Mouse (Mus musculus) heart, embryonic 16.5 days (tissue): ENCODE results near the gene Ralgps1. TPM values are rescaled to one million over a fixed set of nuclear protein-coding genes. Genes with fewer than 3 reads are reported as not detected.

Experiments used
- ATAC-seq: fragments of 200-750 bp; cut with Nextera tagmentation; replicated peaks from 2 replicates; pipeline ENCODE4 v1.8.0; 2017; ENCODE audit warnings: moderate number of reproducible peaks; ENCODE audit not compliant: insufficient read depth, low FRiP score; ENCODE audit errors: extremely low read depth
- H3K27ac ChIP-seq: fragments of 300-500 bp; sonication (generic); 2 replicates; pipeline ENCODE4 v1.5.1; 2014; ENCODE audit warnings: mild to moderate bottlenecking, low read length, control low read depth, moderate library complexity
- H3K27me3 ChIP-seq: fragments of 300-500 bp; sonication (generic); 2 replicates; pipeline ENCODE4 v1.6.1; 2014; ENCODE audit warnings: low read length, mixed read lengths; ENCODE audit not compliant: control insufficient read depth, insufficient read depth
- H3K36me3 ChIP-seq: fragments of 300-500 bp; sonication (generic); 2 replicates; pipeline ENCODE4 v1.6.1; 2014; ENCODE audit not compliant: control insufficient read depth, insufficient read depth
- H3K4me1 ChIP-seq: fragments of 300-500 bp; sonication (generic); 2 replicates; pipeline ENCODE4 v1.6.1; 2014; ENCODE audit warnings: low read length, mixed read lengths; ENCODE audit not compliant: control insufficient read depth, insufficient read depth
- H3K4me2 ChIP-seq: fragments of 300-500 bp; sonication (generic); 2 replicates; pipeline ENCODE4 v1.6.1; 2014; ENCODE audit warnings: low read depth, mild to moderate bottlenecking, control low read depth, low read length
- H3K4me3 ChIP-seq: fragments of 300-500 bp; sonication (generic); 2 replicates; pipeline ENCODE4 v1.5.1; 2014; ENCODE audit warnings: mild to moderate bottlenecking, control low read depth, low read length
- H3K9ac ChIP-seq: fragments of 300-500 bp; sonication (generic); 2 replicates; pipeline ENCODE4 v1.6.1; 2014; ENCODE audit warnings: low read length, control low read depth
- H3K9me3 ChIP-seq: fragments of 300-500 bp; sonication (generic); replicated peaks from 2 replicates; pipeline ENCODE4 v1.6.1; 2016; ENCODE audit warnings: low read length; ENCODE audit not compliant: control insufficient read depth
- WGBS: fragments of 180-500 bp; shearing (Covaris S2); extraction: QIAGEN DNeasy Blood & Tissue Kit; methylation state at CpG from one replicate; pipeline ENCODE4 v1.1.7; 2014; 5-methylcytosine and 5-hydroxymethylcytosine counted together
- polyA plus RNA-seq: library from polyadenylated mRNA; unstranded; fragments of >200 nt; fragmentation: Nextera tagmentation; extraction: Ambion mirVana; gene quantifications from 2 replicates; pipeline ENCODE4 v1.2.1, GENCODE M21; 2015

The Ralgps1 gene
- polyA plus RNA-seq, 1 experiment from 2014 or later, result 4.6 TPM

- no peak for ATAC-seq
- Histone ChIP-seq H3K4me3 (no peak overlapping the region), H3K4me2 (no peak overlapping the region), H3K36me3 (no peaks in the 10 kb centered on the region), H3K9me3 (no peaks in the 10 kb centered on the region), H3K27me3 (no peaks in the 10 kb centered on the region), H3K9ac (no peak overlapping the region), H3K4me1 (peaks cover 8% of the 10 kb centered on the region), H3K27ac (no peak overlapping the region)
- WGBS, result 83% methylated on average over 3 of the region's 3 CpGs
Measured at GRCm38 (mm10) chr2:33351449-33351848, 19.8 kb downstream of the Ralgps1 start.

GRCm38 (mm10) chr2:33350921-33351320 lies 20.4 kb downstream of the Ralgps1 start:
- H3K4me1 ChIP-seq, result peaks cover 13% of the 10 kb centered on the region
- no peak for ATAC-seq
- WGBS, result 75% methylated on average over 6 of the region's 6 CpGs
- no peaks in the 10 kb centered on the region for H3K36me3 ChIP-seq
- no peak overlapping the region for H3K4me2 ChIP-seq
- H3K27ac ChIP-seq, result no peak overlapping the region
- H3K9me3 ChIP-seq, result no peaks in the 10 kb centered on the region
- H3K4me3 ChIP-seq, result no peak overlapping the region
- no peaks in the 10 kb centered on the region for H3K27me3 ChIP-seq
- no peak overlapping the region for H3K9ac ChIP-seq

GRCm38 (mm10) chr2:33349581-33349980 lies 21.7 kb downstream of the Ralgps1 start:
- no peak for ATAC-seq
- WGBS, result 42% methylated on average over 2 of the region's 2 CpGs
- no peak overlapping the region for H3K9ac ChIP-seq

GRCm38 (mm10) chr2:33349081-33349480 lies 22.2 kb downstream of the Ralgps1 start:
- Histone ChIP-seq H3K9me3 (no peaks in the 10 kb centered on the region), H3K4me3 (no peak overlapping the region), H3K9ac (no peak overlapping the region), H3K27ac (no peak overlapping the region), H3K4me1 (peaks cover 26% of the 10 kb centered on the region), H3K36me3 (no peaks in the 10 kb centered on the region), H3K27me3 (no peaks in the 10 kb centered on the region), H3K4me2 (no peak overlapping the region)
- ATAC-seq, result peak; percentile 49
- WGBS, result 20% methylated on average over 2 of the region's 2 CpGs

More at GRCm38 (mm10) chr2:33349581-33349980, 21.7 kb downstream of the Ralgps1 start:
- H3K9me3 ChIP-seq, result no peaks in the 10 kb centered on the region
- no peak overlapping the region for H3K4me3 ChIP-seq
- peaks cover 23% of the 10 kb centered on the region for H3K4me1 ChIP-seq
- H3K36me3 ChIP-seq, result no peaks in the 10 kb centered on the region
- no peak overlapping the region for H3K4me2 ChIP-seq
- H3K27ac ChIP-seq, result no peak overlapping the region
- H3K27me3 ChIP-seq, result no peaks in the 10 kb centered on the region

GRCm38 (mm10) chr2:33348260-33348659 lies 23.0 kb downstream of the Ralgps1 start:
- Histone ChIP-seq H3K4me2 (no peak overlapping the region), H3K27me3 (no peaks in the 10 kb centered on the region), H3K36me3 (no peaks in the 10 kb centered on the region), H3K4me3 (no peak overlapping the region), H3K9me3 (no peaks in the 10 kb centered on the region), H3K27ac (no peak overlapping the region), H3K9ac (no peak overlapping the region), H3K4me1 (peaks cover 30% of the 10 kb centered on the region)
- WGBS, result 74% methylated on average over 3 of the region's 3 CpGs
- no peak for ATAC-seq

- Histone ChIP-seq H3K27ac (no peak overlapping the region), H3K4me3 (no peak overlapping the region), H3K27me3 (no peaks in the 10 kb centered on the region), H3K36me3 (no peaks in the 10 kb centered on the region), H3K9me3 (no peaks in the 10 kb centered on the region), H3K4me1 (peaks cover 30% of the 10 kb centered on the region), H3K9ac (no peak overlapping the region), H3K4me2 (no peak overlapping the region)
- 29% methylated on average over 3 of the region's 3 CpGs for WGBS
- no peak for ATAC-seq
Measured at GRCm38 (mm10) chr2:33347607-33348006, 23.7 kb downstream of the Ralgps1 start.

- Histone ChIP-seq H3K9ac (no peak overlapping the region), H3K27me3 (no peaks in the 10 kb centered on the region), H3K36me3 (no peaks in the 10 kb centered on the region), H3K4me2 (no peak overlapping the region), H3K4me1 (peaks cover 32% of the 10 kb centered on the region), H3K9me3 (no peaks in the 10 kb centered on the region), H3K4me3 (no peak overlapping the region), H3K27ac (no peak overlapping the region)
- ATAC-seq, result no peak
- 69% methylated on average over 5 of the region's 5 CpGs for WGBS
Measured at GRCm38 (mm10) chr2:33346749-33347148, 24.5 kb downstream of the Ralgps1 start.

GRCm38 (mm10) chr2:33345956-33346355 lies 25.3 kb downstream of the Ralgps1 start:
- H3K9ac ChIP-seq, result no peak overlapping the region
- H3K4me1 ChIP-seq, result peaks cover 32% of the 10 kb centered on the region
- peak; percentile 65; the same call in 1 of the 2 replicates for ATAC-seq
- no peak overlapping the region for H3K4me3 ChIP-seq
- no peaks in the 10 kb centered on the region for H3K36me3 ChIP-seq
- no peaks in the 10 kb centered on the region for H3K27me3 ChIP-seq
- WGBS, result 57% methylated on average over 4 of the region's 4 CpGs
- peak overlapping the region; percentile 71 for H3K27ac ChIP-seq
- H3K4me2 ChIP-seq, result no peak overlapping the region
- H3K9me3 ChIP-seq, result no peaks in the 10 kb centered on the region

- 23% methylated on average over 6 of the region's 6 CpGs for WGBS
- Histone ChIP-seq H3K4me2 (no peak overlapping the region), H3K36me3 (no peaks in the 10 kb centered on the region), H3K27me3 (no peaks in the 10 kb centered on the region), H3K9ac (no peak overlapping the region), H3K27ac (peak overlapping the region; percentile 71), H3K9me3 (no peaks in the 10 kb centered on the region), H3K4me1 (peaks cover 32% of the 10 kb centered on the region), H3K4me3 (no peak overlapping the region)
- ATAC-seq, result peak; percentile 29
Measured at GRCm38 (mm10) chr2:33345475-33345874, 25.8 kb downstream of the Ralgps1 start.
